Mouse (Mus musculus): ENCODE data around the gene Nrxn2. TPM values are rescaled to one million over a fixed set of nuclear protein-coding genes. Genes with fewer than 3 reads are reported as not detected.
A peak's percentile ranks its signal among the peaks of the same experiment; 100 is the strongest.

The Nrxn2 gene
- polyA plus RNA-seq, 1 experiment from 2014 or later, result 28.1 TPM

GRCm38 (mm10) chr19:6408749-6409148 is 9.8 kb upstream of the Nrxn2 start:
- no peaks in the 10 kb centered on the region for H3K36me3 ChIP-seq (ENCODE audit: control insufficient read depth, insufficient read depth)
- no peaks in the 10 kb centered on the region for H3K27me3 ChIP-seq (replicated peaks; ENCODE audit: control insufficient read depth, insufficient read depth, low read length)
- no peak overlapping the region for H3K9ac ChIP-seq (replicated peaks; ENCODE audit: low read depth, low read length)
- no peak for ATAC-seq
- no peak overlapping the region for H3K4me2 ChIP-seq (ENCODE audit: low read length)
- H3K9me3 ChIP-seq (ENCODE audit: control insufficient read depth, low read length), result no peaks in the 10 kb centered on the region
- H3K4me1 ChIP-seq (replicated peaks; ENCODE audit: control insufficient read depth, insufficient read depth, low read length), result peaks cover 4% of the 10 kb centered on the region
- 79% methylated on average over 8 of the region's 8 CpGs for WGBS
- no peak overlapping the region for H3K4me3 ChIP-seq (replicated peaks; ENCODE audit: low read length)
- no peak overlapping the region for H3K27ac ChIP-seq (ENCODE audit: low read length)

GRCm38 (mm10) chr19:6409176-6409575 is 9.4 kb upstream of the Nrxn2 start:
- no peak overlapping the region for H3K4me2 ChIP-seq (ENCODE audit: low read length)
- no peaks in the 10 kb centered on the region for H3K36me3 ChIP-seq (ENCODE audit: control insufficient read depth, insufficient read depth)
- no peak overlapping the region for H3K27ac ChIP-seq (ENCODE audit: low read length)
- peaks cover 4% of the 10 kb centered on the region for H3K4me1 ChIP-seq (replicated peaks; ENCODE audit: control insufficient read depth, insufficient read depth, low read length)
- H3K27me3 ChIP-seq (replicated peaks; ENCODE audit: control insufficient read depth, insufficient read depth, low read length), result no peaks in the 10 kb centered on the region
- no peak overlapping the region for H3K9ac ChIP-seq (replicated peaks; ENCODE audit: low read depth, low read length)
- H3K4me3 ChIP-seq (replicated peaks; ENCODE audit: low read length), result no peak overlapping the region
- no peak for ATAC-seq
- WGBS, result 74% methylated on average over 5 of the region's 5 CpGs
- H3K9me3 ChIP-seq (ENCODE audit: control insufficient read depth, low read length), result no peaks in the 10 kb centered on the region

GRCm38 (mm10) chr19:6409936-6410335 is 8.6 kb upstream of the Nrxn2 start:
- H3K4me2 ChIP-seq (ENCODE audit: low read length), result no peak overlapping the region

DNA sequence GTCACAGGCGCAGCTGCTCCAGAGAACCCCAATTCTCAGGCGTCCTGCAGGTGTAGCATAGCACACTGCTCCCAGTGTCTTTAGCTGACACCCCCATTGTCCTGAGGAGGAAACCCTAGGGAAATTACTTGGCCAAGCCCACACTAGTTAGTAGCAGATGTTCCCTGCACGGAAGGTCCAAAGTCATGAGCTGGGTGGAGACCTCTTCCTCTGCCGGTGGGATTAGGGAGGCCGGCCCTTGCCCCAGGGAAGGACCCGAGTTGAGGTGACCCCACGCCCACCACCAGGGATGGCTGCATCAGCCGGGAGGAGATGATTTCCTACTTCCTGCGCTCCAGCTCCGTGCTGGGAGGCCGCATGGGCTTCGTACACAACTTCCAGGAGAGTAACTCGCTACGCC is 5.7 kb upstream of the Nrxn2 start:
- 72% methylated on average over 14 of the region's 14 CpGs for WGBS
- Histone ChIP-seq H3K9me3 (ENCODE audit: control insufficient read depth, low read length) (no peaks in the 10 kb centered on the region), H3K4me2 (ENCODE audit: low read length) (no peak overlapping the region), H3K27me3 (replicated peaks; ENCODE audit: control insufficient read depth, insufficient read depth, low read length) (no peaks in the 10 kb centered on the region), H3K4me3 (replicated peaks; ENCODE audit: low read length) (no peak overlapping the region), H3K9ac (replicated peaks; ENCODE audit: low read depth, low read length) (no peak overlapping the region), H3K36me3 (ENCODE audit: control insufficient read depth, insufficient read depth) (no peaks in the 10 kb centered on the region), H3K27ac (ENCODE audit: low read length) (no peak overlapping the region), H3K4me1 (replicated peaks; ENCODE audit: control insufficient read depth, insufficient read depth, low read length) (peaks cover 31% of the 10 kb centered on the region)
- ATAC-seq, result no peak

More at GRCm38 (mm10) chr19:6409936-6410335, 8.6 kb upstream of the Nrxn2 start:
- H3K4me1 ChIP-seq (replicated peaks; ENCODE audit: control insufficient read depth, insufficient read depth, low read length), result peaks cover 4% of the 10 kb centered on the region
- H3K9ac ChIP-seq (replicated peaks; ENCODE audit: low read depth, low read length), result no peak overlapping the region
- no peaks in the 10 kb centered on the region for H3K36me3 ChIP-seq (ENCODE audit: control insufficient read depth, insufficient read depth)
- WGBS, result 83% methylated on average over 5 of the region's 5 CpGs
- ATAC-seq, result no peak
- no peaks in the 10 kb centered on the region for H3K27me3 ChIP-seq (replicated peaks; ENCODE audit: control insufficient read depth, insufficient read depth, low read length)
- H3K4me3 ChIP-seq (replicated peaks; ENCODE audit: low read length), result no peak overlapping the region
- H3K27ac ChIP-seq (ENCODE audit: low read length), result no peak overlapping the region
- no peaks in the 10 kb centered on the region for H3K9me3 ChIP-seq (ENCODE audit: control insufficient read depth, low read length)

GRCm38 (mm10) chr19:6415454-6415853 is 3.1 kb upstream of the Nrxn2 start:
- H3K36me3 ChIP-seq (ENCODE audit: control insufficient read depth, insufficient read depth), result no peaks in the 10 kb centered on the region
- ATAC-seq, result no peak
- H3K9me3 ChIP-seq (ENCODE audit: control insufficient read depth, low read length), result no peaks in the 10 kb centered on the region
- peak overlapping the region; percentile 19; the same call in 1 of the 2 replicates for H3K9ac ChIP-seq (replicated peaks; ENCODE audit: low read depth, low read length)
- no peaks in the 10 kb centered on the region for H3K27me3 ChIP-seq (replicated peaks; ENCODE audit: control insufficient read depth, insufficient read depth, low read length)
- H3K4me2 ChIP-seq (ENCODE audit: low read length), result no peak overlapping the region
- WGBS, result 62% methylated on average over 6 of the region's 6 CpGs
- peak overlapping the region; percentile 86 for H3K27ac ChIP-seq (ENCODE audit: low read length)
- H3K4me3 ChIP-seq (replicated peaks; ENCODE audit: low read length), result no peak overlapping the region
- peaks cover 48% of the 10 kb centered on the region for H3K4me1 ChIP-seq (replicated peaks; ENCODE audit: control insufficient read depth, insufficient read depth, low read length)

DNA sequence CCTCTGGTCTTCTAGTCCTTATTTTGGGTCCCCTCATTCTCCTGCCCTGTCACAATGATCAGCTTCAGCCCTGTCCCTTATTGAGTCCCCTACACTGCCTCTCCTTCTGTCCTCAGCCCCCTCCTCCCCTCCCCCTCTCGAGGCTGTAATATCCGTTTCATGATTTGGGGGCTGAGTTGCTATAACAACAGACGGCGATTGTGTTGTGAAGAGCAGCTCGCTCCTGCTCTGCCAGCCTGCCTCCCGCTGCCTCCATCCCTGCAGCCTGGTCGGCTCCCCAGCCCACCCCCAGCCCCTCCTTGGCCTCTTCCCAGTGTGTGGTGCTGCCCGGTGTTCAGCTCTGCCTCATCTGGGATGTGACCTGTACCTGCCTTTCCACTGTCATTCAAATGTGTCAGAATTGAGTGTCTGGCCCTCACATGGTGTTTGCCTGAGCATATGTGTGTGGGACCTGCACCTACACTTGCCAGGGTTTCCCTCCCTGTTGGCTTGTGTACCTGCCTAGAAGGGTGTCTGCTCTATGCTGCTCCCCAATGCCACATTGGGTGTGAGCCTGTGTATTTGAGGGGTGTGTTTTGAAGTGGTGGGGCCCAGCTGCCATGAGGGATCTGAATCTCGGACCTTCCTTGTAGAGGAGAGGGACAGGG is 2.3 kb upstream of the Nrxn2 start:
- H3K9me3 ChIP-seq (ENCODE audit: control insufficient read depth, low read length), result no peaks in the 10 kb centered on the region
- WGBS, result 3% methylated on average over 9 of the region's 9 CpGs
- H3K36me3 ChIP-seq (ENCODE audit: control insufficient read depth, insufficient read depth), result no peaks in the 10 kb centered on the region
- peak overlapping the region; percentile 31 for H3K4me2 ChIP-seq (ENCODE audit: low read length)
- peaks cover 52% of the 10 kb centered on the region for H3K4me1 ChIP-seq (replicated peaks; ENCODE audit: control insufficient read depth, insufficient read depth, low read length)
- H3K4me3 ChIP-seq (replicated peaks; ENCODE audit: low read length), result no peak overlapping the region
- no peaks in the 10 kb centered on the region for H3K27me3 ChIP-seq (replicated peaks; ENCODE audit: control insufficient read depth, insufficient read depth, low read length)
- ATAC-seq, result peak; percentile 35
- peak overlapping the region; percentile 45 for H3K9ac ChIP-seq (replicated peaks; ENCODE audit: low read depth, low read length)
- peak overlapping the region; percentile 86 for H3K27ac ChIP-seq (ENCODE audit: low read length)

DNA sequence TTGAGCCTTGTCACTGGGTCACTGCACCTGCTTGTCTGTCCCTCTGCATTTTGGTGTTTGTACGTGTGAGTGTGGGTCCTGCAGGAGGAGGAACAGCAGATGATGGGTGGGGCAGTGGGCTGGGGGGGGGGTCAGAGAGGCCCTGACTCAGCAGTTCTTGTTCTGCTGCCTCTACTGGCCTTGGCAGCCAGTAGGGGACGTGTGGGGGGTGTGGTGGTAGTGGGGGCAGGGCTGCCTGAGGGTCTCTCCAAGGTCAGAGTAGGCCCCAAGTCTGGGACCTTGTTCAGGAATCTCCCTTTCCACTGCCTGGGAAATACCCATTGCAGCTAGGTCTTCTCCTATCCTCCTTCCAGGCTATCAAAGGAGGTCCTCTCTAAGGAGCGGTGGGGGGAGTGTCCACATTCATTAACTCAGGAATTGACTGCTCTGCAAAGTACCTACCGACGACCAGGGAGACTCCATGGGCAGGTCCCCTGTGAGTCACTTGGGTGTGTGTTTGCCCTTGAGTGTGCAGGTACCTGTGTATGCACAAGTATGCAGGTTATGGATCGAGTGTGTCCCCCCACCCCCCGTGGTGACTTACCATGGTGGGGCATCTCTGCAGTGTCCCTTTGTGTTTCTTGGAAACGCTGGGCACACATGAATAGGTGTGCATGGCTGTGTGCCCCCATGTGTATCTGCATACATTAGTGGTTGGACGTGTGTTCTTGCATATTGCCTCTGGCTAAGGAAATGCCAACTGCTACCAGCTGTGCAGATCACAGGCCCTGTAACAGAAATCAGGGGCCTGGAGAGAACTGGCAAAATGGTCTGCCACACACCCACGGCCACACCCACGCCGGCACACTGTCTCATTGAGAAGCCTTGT is 1.4 kb upstream of the Nrxn2 start:
- no peaks in the 10 kb centered on the region for H3K9me3 ChIP-seq (ENCODE audit: control insufficient read depth, low read length)
- H3K4me3 ChIP-seq (replicated peaks; ENCODE audit: low read length), result no peak overlapping the region
- no peak overlapping the region for H3K4me2 ChIP-seq (ENCODE audit: low read length)
- no peaks in the 10 kb centered on the region for H3K27me3 ChIP-seq (replicated peaks; ENCODE audit: control insufficient read depth, insufficient read depth, low read length)
- ATAC-seq, result no peak
- H3K4me1 ChIP-seq (replicated peaks; ENCODE audit: control insufficient read depth, insufficient read depth, low read length), result peaks cover 60% of the 10 kb centered on the region
- H3K27ac ChIP-seq (ENCODE audit: low read length), result peak overlapping the region; percentile 86
- WGBS, result 65% methylated on average over 12 of the region's 12 CpGs
- peak overlapping the region; percentile 45; the same call in 1 of the 2 replicates for H3K9ac ChIP-seq (replicated peaks; ENCODE audit: low read depth, low read length)
- H3K36me3 ChIP-seq (ENCODE audit: control insufficient read depth, insufficient read depth), result no peaks in the 10 kb centered on the region

DNA sequence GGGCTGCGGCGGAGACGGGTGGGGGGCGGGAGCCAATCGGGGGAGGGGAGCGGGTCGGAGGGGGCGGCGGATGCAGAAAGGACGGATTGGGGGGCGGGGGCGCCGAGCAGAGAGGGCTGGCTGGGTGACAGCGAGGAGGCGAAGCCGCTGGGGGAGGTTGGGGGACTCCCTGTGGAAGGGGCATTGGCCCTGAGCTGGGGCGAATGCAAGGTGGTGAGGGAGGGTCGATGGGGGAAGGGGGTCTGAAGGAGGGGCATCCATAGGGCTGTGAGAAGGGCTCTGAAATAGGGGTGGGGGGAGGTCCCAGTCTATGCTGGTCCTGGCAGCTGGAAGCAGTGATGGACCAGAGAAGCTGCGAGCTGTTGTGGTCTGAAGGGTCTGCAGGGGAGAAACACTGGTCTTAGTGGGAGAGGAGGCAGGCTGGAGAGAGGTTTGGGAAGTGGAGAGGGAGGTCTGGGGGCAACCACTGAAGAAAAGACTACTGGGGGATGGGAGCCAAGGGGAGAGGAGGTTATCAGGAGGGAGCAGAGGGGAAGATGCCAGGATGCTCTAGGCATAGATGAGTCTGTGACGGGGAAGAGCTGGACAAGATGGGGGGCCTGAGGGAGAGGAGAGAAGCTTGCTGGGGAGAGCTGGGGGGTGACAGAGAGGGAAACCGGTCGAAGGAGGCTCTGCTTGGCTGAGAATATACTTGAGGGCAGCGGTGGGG is 607 bp downstream of the Nrxn2 start:
- Histone ChIP-seq H3K27me3 (replicated peaks; ENCODE audit: control insufficient read depth, insufficient read depth, low read length) (no peaks in the 10 kb centered on the region), H3K9ac (replicated peaks; ENCODE audit: low read depth, low read length) (peak overlapping the region; percentile 81), H3K4me3 (replicated peaks; ENCODE audit: low read length) (peak overlapping the region; percentile 67), H3K4me1 (replicated peaks; ENCODE audit: control insufficient read depth, insufficient read depth, low read length) (peaks cover 79% of the 10 kb centered on the region), H3K36me3 (ENCODE audit: control insufficient read depth, insufficient read depth) (no peaks in the 10 kb centered on the region), H3K4me2 (ENCODE audit: low read length) (peak overlapping the region; percentile 81), H3K9me3 (ENCODE audit: control insufficient read depth, low read length) (no peaks in the 10 kb centered on the region), H3K27ac (ENCODE audit: low read length) (peak overlapping the region; percentile 91)
- ATAC-seq, result peak; percentile 18
- 6% methylated on average over 20 of the region's 23 CpGs for WGBS

- Histone ChIP-seq H3K9ac (replicated peaks; ENCODE audit: low read depth, low read length) (peak overlapping the region; percentile 81), H3K4me1 (replicated peaks; ENCODE audit: control insufficient read depth, insufficient read depth, low read length) (peaks cover 87% of the 10 kb centered on the region), H3K4me2 (ENCODE audit: low read length) (peak overlapping the region; percentile 81), H3K36me3 (ENCODE audit: control insufficient read depth, insufficient read depth) (no peaks in the 10 kb centered on the region), H3K27ac (ENCODE audit: low read length) (0 out of 2 replicates have a peak overlapping the region, but pooled peaks have one; percentile 9), H3K9me3 (ENCODE audit: control insufficient read depth, low read length) (no peaks in the 10 kb centered on the region), H3K4me3 (replicated peaks; ENCODE audit: low read length) (peak overlapping the region; percentile 67), H3K27me3 (replicated peaks; ENCODE audit: control insufficient read depth, insufficient read depth, low read length) (no peaks in the 10 kb centered on the region)
- no peak for ATAC-seq
- WGBS, result 49% methylated on average over 9 of the region's 9 CpGs
These were observed 1.3 kb downstream of the Nrxn2 start for GRCm38 (mm10) chr19:6419805-6420310.
